Mouse (Mus musculus): ENCODE measurements around the gene Hectd4.

Hectd4 gene

DNA sequence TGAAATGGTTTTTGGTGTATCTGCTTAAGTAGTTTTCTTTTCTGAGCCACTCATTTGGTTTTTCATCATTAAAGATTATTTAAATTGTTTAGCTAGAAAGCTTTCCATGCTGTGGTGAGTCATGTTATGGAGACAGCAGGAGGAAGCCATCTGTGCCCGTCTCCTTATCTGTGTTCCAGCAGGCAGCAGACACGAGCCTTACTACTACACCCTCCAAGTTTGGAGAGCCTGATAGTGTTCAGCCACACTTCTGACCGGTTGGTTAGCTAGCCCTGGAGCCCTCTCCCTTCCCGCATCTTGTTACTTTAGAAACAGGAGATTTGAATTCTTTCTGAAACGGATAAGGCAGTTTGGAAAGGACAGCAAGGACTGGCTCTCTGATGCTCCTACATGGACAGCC is 16.2 kb downstream of the Hectd4 start:
- no peak for DNase-seq (ENCODE audit: low spot score)

GRCm38 (mm10) chr5:121238208-121238607 is 18.2 kb downstream of the Hectd4 start:
- no peak for DNase-seq (ENCODE audit: low spot score)

GRCm38 (mm10) chr5:121239846-121240245 is 19.8 kb downstream of the Hectd4 start:
- DNase-seq (ENCODE audit: low spot score) = no peak

- DNase-seq (ENCODE audit: low spot score) = no peak
Observed at GRCm38 (mm10) chr5:121241182-121241581, 21.2 kb downstream of the Hectd4 start.

DNA sequence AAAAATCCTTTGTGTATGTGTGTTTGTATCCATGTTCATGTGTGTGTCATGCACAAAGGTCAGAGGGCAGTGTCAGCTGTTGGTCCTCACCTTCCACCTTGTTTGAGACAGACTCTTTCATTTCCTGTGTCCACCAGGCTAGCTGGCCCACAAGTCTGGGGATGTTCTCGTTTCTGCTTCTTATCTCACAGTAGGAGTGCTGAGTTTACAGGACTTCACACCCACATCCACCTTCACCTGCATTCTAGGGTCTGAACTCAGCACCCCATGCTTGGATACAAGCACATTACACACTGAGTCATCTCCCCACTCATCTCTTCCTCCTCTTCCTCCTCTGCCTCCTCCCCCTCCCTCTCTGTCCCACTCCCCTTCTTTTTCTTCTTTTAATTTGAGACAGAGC is 22.2 kb downstream of the Hectd4 start:
- DNase-seq (ENCODE audit: low spot score) = no peak

- DNase-seq (ENCODE audit: low spot score) = no peak
Observed at GRCm38 (mm10) chr5:121242701-121243100, 22.7 kb downstream of the Hectd4 start.

DNA sequence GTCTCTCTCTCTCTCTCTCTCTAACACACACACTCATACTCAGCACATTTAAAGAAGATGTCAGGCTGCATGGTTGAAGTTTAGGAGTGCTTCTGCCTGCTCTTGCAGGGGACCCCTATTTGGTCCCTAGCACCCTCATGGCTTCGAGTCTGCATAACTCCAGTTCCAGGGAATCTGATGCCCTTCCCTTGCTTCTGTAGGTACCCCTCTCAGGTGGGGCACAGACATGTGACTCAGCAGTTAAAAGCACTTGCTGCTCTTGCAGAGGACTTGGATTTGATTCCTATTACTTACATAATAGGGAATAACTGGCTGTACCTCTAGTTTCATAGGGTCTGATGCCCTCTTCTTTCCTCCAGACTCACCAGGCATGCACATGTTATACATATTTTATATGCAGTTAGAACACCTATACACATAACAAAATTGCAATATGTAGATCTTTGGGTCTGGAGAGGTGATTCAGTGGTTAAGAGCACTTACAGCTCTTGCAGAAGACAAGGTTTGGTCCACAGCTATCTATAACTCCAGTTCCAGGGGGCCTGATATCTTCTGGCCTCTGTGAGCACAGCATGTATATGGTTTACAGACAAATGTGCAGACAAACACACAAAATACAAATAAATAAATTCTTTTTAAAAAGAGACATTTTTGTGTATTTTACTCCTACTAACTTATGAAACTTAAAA is 23.8 kb downstream of the Hectd4 start:
- DNase-seq (ENCODE audit: low spot score) = no peak

GRCm38 (mm10) chr5:121244365-121244731 is 24.3 kb downstream of the Hectd4 start:
- DNase-seq (ENCODE audit: low spot score) = no peak

GRCm38 (mm10) chr5:121245201-121245600 is 25.2 kb downstream of the Hectd4 start:
- no peak for DNase-seq (ENCODE audit: low spot score)

GRCm38 (mm10) chr5:121248766-121249394 is 28.9 kb downstream of the Hectd4 start:
- no peak for DNase-seq (ENCODE audit: low spot score)

GRCm38 (mm10) chr5:121249693-121250092 is 29.7 kb downstream of the Hectd4 start:
- DNase-seq (ENCODE audit: low spot score) = no peak

- DNase-seq (ENCODE audit: low spot score) = no peak
Observed at GRCm38 (mm10) chr5:121251813-121252212, 31.8 kb downstream of the Hectd4 start.

GRCm38 (mm10) chr5:121253816-121254497 is 33.9 kb downstream of the Hectd4 start:
- DNase-seq (ENCODE audit: low spot score) = no peak

DNA sequence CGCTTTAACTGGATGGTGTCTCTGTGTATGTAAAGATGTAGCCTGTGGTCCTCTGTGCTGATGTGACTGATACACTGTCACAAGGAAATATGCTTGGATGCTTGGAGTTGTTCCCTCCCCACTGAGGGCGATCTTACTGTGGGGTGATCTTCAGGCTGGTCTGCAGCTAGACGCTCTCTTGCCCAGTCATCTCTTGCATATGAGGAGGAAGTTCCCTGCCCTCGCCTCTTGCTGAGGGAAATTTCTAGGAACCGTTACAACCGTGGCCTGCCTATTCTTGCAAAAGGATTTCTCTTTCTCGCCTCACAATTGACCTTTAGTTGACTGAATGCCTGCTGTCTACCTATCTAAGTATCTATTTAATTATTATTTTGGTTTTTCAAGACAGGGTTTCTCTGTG is 35.0 kb downstream of the Hectd4 start:
- DNase-seq (ENCODE audit: low spot score) = peak; percentile 9

GRCm38 (mm10) chr5:121261806-121262205 is 41.8 kb downstream of the Hectd4 start:
- no peak for DNase-seq (ENCODE audit: low spot score)

GRCm38 (mm10) chr5:121262415-121262814 is 42.4 kb downstream of the Hectd4 start:
- no peak for DNase-seq (ENCODE audit: low spot score)

DNA sequence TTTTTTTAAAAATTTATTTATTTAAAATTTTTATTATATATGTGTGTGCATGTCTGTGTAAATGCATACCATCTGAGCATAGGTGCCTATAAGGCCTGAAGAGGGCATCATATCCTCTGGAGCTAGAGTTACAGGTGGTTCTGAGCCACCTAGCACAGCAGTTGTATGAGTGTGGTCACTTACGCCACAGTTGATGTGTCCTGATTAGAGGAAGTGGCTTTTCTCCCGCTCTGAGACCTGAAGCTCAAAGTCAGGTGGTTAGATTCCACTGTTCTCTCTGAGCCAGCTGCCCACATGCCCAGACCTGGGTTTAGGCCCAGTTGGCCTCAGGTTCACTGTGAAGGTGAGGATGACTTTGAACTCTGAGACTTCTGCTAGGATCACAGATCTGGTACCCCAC is 44.6 kb downstream of the Hectd4 start:
- no peak for DNase-seq (ENCODE audit: low spot score)

DNA sequence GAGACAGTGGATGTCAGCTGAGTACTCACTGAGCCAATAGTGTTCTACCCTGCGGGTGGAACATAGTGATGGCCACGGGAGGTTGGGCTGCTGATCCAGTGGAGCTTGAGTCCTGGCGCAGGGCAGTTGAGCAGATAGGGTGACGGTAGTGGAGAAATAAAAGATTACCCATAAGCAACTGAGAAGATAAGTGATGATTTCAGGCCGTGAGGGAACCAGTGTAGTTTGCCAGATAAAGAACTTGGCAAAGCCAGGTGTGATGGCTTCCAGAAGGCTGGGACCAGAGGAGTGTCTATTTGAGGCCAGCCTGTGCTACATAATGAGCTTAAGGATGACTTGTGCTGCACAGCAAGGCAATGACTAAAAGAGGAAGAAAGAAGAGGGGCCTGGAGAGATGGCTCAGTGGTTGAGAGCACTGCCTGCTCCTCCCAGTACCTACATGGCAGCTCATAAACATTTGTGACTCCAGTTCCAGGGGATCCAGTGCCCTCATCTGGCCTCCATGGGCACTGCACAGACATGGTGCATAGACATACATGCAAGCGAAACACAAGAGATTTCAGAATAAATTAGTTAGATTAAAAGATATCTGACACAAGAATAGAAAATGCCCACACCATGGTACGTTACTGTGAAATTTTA is 46.8 kb downstream of the Hectd4 start:
- DNase-seq (ENCODE audit: low spot score) = peak; percentile 23

- no peak for DNase-seq (ENCODE audit: low spot score)
Observed at GRCm38 (mm10) chr5:121271046-121271445, 51.0 kb downstream of the Hectd4 start.

GRCm38 (mm10) chr5:121276808-121277207 is 56.8 kb downstream of the Hectd4 start:
- DNase-seq (ENCODE audit: low spot score) = no peak

- no peak for DNase-seq (ENCODE audit: low spot score)
Observed at GRCm38 (mm10) chr5:121280456-121280855, 60.4 kb downstream of the Hectd4 start.

- no peak for DNase-seq (ENCODE audit: low spot score)
Observed at GRCm38 (mm10) chr5:121283051-121283450, 63.0 kb downstream of the Hectd4 start.

DNA sequence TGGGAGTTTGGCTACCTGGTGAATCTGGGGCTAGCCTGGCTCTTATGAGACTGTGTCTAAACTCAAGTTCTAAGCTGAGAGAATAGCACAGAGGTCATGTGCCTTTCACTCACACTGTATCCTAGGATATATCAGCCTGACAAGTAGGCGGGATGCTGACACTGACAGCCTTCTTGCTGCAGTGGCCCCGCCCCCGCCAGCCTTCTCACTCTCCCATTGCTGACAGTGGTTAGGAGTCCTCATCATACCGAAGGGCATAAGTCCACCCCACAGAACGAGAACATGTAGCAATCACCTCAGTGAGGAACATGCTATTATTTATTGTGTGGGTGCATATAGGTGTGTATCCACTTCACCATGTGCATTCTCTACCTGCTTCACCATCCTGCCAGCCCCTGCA is 64.8 kb downstream of the Hectd4 start:
- no peak for DNase-seq (ENCODE audit: low spot score)

All from lung, postnatal 25 days (tissue).